Mouse (Mus musculus): ENCODE measurements at regions not wholly inside any gene's neighbourhood (a gene's known extent, or its start where the extent isn't known, plus 50 kb on each side); places are given as distances from the start of the nearest gene placed in this dataset.
A peak's percentile ranks its signal among the peaks of the same experiment; 100 is the strongest.

DNA sequence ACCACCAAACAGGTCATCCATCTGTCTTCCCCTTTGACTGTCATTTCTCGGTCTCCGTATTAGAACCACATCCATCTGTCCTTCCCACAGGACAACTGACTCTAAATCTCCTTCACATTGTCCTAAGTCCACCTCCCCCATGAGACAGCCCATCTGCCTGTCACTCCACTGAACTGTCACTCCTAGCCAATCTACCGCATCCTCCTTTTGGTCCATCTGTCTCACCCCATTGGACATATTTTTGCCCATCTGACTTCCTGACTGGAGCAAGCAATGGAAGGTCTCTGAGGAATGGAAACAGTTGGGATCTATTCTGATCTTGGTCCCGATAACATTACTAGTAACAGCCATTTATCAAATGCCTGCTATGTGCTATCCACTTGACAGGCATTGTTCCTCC, 99.9 kb upstream of the Pkdcc start:
- no peak overlapping the region for H3K27ac ChIP-seq (replicated peaks; ENCODE audit: low read depth, low read length)
- no peaks in the 10 kb centered on the region for H3K36me3 ChIP-seq (ENCODE audit: control insufficient read depth, insufficient read depth, low read length)
- no peaks in the 10 kb centered on the region for H3K27me3 ChIP-seq (ENCODE audit: control insufficient read depth, insufficient read depth, low read length)
- DNase-seq: no peak
- H3K4me3 ChIP-seq (replicated peaks; ENCODE audit: low read depth, low read length): no peak overlapping the region
- WGBS: 58% methylated on average over 4 of the region's 4 CpGs
- H3K9ac ChIP-seq (replicated peaks; ENCODE audit: low read length): no peak overlapping the region
- H3K4me2 ChIP-seq (ENCODE audit: low read length): no peak overlapping the region
- 0 out of 2 replicates have a peak, but pooled peaks cover 7% of the 10 kb centered on the region for H3K4me1 ChIP-seq (ENCODE audit: control insufficient read depth, insufficient read depth, low read length)
- ATAC-seq (ENCODE audit: low FRiP score, low TSS enrichment): no peak
- H3K9me3 ChIP-seq (ENCODE audit: control insufficient read depth, low read length): no peaks in the 10 kb centered on the region

DNA sequence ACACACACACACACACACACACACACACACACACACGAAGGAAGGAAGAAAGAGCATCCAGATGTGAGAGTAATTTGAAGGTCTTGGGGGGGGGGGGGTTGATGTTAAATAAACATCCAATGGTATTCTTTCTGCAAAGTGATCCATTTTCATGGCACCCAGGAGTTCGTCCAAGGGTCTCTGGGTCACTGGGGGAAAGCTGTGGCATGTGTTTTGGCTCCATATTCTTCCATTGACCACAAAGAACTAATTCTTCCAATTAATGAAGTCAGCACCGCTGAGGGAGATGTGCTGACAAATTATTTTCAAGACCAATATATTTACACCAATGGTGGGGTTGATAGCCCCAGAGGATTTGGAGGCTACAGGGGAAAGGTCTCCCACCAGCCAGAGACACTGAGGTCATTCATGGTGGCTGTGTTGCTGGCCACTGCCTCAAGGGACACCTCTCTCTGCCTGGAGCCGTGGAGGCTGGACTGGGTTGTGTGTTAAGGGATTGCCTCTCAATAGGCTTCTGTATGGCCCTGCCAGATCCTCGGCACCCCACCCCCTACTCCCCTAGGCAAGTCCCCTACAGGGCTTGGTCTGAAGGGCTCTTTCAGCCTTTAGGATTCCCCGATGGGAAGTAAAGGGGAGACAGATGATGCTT, 99.1 kb upstream of the Pkdcc start:
- no peak for DNase-seq

DNA sequence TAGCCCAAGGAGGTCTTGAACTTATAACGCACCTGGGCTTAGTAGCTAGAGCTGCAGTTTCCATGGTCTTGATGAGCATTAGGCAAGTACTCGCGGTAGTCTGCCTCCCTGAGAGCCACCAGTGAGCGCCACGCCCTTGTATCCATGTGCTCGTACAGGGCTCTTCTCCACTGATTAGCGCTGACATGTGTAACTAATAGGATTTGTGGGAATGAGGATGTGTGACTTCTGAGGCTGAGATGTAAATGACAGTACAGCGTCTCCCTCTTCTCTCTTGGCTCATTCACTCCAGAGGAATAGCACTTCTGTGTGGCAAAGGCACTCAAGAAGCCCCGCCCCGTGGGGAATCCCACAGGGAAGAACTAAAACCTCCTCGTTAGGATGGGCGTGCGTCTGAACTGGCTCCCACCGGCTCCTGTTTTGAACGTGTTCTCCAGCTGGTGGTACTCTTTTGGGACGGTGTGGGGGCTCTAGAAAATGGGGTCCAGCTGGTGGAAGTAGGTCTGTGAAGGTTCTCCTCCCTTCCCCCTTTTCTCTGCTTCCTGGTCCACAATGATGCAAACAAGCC, 94.3 kb upstream of the Pkdcc start:
- ATAC-seq (ENCODE audit: low FRiP score, low TSS enrichment) (peak; percentile 67; the same call in 1 of the 2 replicates), DNase-seq (peak; percentile 72)
- Histone ChIP-seq H3K4me2 (ENCODE audit: low read length) (no peak overlapping the region), H3K4me3 (replicated peaks; ENCODE audit: low read depth, low read length) (no peak overlapping the region), H3K9ac (replicated peaks; ENCODE audit: low read length) (no peak overlapping the region), H3K27me3 (ENCODE audit: control insufficient read depth, insufficient read depth, low read length) (peaks cover 5% of the 10 kb centered on the region), H3K4me1 (ENCODE audit: control insufficient read depth, insufficient read depth, low read length) (peaks cover 18% of the 10 kb centered on the region), H3K27ac (replicated peaks; ENCODE audit: low read depth, low read length) (no peak overlapping the region), H3K36me3 (ENCODE audit: control insufficient read depth, insufficient read depth, low read length) (no peaks in the 10 kb centered on the region), H3K9me3 (ENCODE audit: control insufficient read depth, low read length) (no peaks in the 10 kb centered on the region)
- 21% methylated on average over 16 of the region's 16 CpGs for WGBS

More for the DNA sequence above, 99.1 kb upstream of the Pkdcc start:
- Histone ChIP-seq H3K27me3 (ENCODE audit: control insufficient read depth, insufficient read depth, low read length) (no peaks in the 10 kb centered on the region), H3K4me1 (ENCODE audit: control insufficient read depth, insufficient read depth, low read length) (0 out of 2 replicates have a peak, but pooled peaks cover 7% of the 10 kb centered on the region), H3K4me2 (ENCODE audit: low read length) (no peak overlapping the region), H3K36me3 (ENCODE audit: control insufficient read depth, insufficient read depth, low read length) (no peaks in the 10 kb centered on the region), H3K9me3 (ENCODE audit: control insufficient read depth, low read length) (no peaks in the 10 kb centered on the region), H3K4me3 (replicated peaks; ENCODE audit: low read depth, low read length) (no peak overlapping the region), H3K27ac (replicated peaks; ENCODE audit: low read depth, low read length) (no peak overlapping the region), H3K9ac (replicated peaks; ENCODE audit: low read length) (no peak overlapping the region)
- no peak for ATAC-seq (ENCODE audit: low FRiP score, low TSS enrichment)
- WGBS: 38% methylated on average over 6 of the region's 6 CpGs

DNA sequence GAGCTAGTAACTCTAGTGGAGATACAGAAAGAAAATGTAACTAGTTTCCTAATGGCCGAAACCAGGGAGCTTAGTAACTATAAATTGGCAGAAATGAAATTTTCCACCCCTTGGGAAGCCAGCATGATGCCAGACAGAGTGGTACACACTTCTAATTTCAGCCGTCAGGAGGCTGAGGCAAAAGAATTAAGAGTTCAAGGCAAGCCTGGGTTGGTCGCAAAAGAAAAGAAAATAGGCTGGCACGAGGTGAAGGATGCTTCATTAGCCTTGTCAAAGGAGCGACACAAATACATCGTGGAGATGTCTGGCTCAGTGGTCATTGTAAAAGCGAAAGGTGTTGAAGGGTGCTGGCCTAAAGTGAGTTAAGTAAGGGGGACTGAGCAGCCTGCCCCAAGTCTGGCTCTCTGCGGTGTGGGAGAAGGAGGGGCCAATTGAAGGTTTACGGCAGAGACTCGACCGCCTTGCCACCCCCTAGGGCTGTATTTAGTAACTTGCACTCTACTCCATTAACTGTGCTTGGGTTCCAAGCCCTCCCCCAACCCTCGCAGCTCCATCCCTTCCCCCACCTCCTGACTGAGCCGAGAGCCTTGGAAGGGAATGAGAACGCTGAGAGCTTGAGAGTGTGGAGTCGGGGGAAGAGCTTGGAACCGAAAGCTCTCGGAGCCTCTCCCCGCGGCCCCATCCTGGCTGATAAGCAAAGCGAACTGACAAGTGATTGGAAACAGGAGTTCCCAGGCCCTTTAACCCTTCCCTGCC, 92.4 kb upstream of the Pkdcc start:
- H3K4me3 ChIP-seq (replicated peaks; ENCODE audit: low read depth, low read length): no peak overlapping the region
- ATAC-seq (ENCODE audit: low FRiP score, low TSS enrichment) (peak; percentile 32), DNase-seq (peak; percentile 71)
- H3K27me3 ChIP-seq (ENCODE audit: control insufficient read depth, insufficient read depth, low read length): peaks cover 5% of the 10 kb centered on the region
- H3K9ac ChIP-seq (replicated peaks; ENCODE audit: low read length): 0 out of 2 replicates have a peak overlapping the region, but pooled peaks have one; percentile 29
- no peaks in the 10 kb centered on the region for H3K36me3 ChIP-seq (ENCODE audit: control insufficient read depth, insufficient read depth, low read length)
- peaks cover 30% of the 10 kb centered on the region for H3K4me1 ChIP-seq (ENCODE audit: control insufficient read depth, insufficient read depth, low read length)
- no peak overlapping the region for H3K27ac ChIP-seq (replicated peaks; ENCODE audit: low read depth, low read length)
- 6% methylated on average over 20 of the region's 20 CpGs for WGBS
- no peaks in the 10 kb centered on the region for H3K9me3 ChIP-seq (ENCODE audit: control insufficient read depth, low read length)
- peak overlapping the region; percentile 43 for H3K4me2 ChIP-seq (ENCODE audit: low read length)

DNA sequence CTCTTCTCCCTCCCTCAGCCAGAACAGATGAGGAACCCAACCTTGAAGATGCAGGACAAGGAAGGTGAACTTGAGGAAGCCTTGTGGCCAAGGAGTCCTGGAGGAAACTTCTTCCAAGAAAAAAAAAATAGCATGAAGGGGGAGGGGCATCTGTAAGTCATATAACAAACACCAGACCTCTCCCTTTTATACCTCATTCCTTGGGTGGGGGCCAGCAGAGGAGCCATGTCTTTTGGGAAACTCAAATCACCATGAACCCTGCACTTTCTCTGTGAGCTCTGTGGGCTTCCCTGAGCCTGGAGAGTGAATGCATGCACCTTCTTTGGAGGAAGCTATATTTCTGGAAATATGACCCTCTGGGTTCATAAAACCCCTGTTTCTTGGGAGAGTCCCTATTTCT, 90.0 kb upstream of the Pkdcc start:
- Histone ChIP-seq H3K4me1 (ENCODE audit: control insufficient read depth, insufficient read depth, low read length) (peaks cover 51% of the 10 kb centered on the region), H3K27me3 (ENCODE audit: control insufficient read depth, insufficient read depth, low read length) (peaks cover 9% of the 10 kb centered on the region), H3K9ac (replicated peaks; ENCODE audit: low read length) (no peak overlapping the region), H3K27ac (replicated peaks; ENCODE audit: low read depth, low read length) (no peak overlapping the region), H3K9me3 (ENCODE audit: control insufficient read depth, low read length) (no peaks in the 10 kb centered on the region), H3K36me3 (ENCODE audit: control insufficient read depth, insufficient read depth, low read length) (no peaks in the 10 kb centered on the region), H3K4me2 (ENCODE audit: low read length) (no peak overlapping the region), H3K4me3 (replicated peaks; ENCODE audit: low read depth, low read length) (no peak overlapping the region)
- no peak for ATAC-seq (ENCODE audit: low FRiP score, low TSS enrichment)
- DNase-seq: no peak

DNA sequence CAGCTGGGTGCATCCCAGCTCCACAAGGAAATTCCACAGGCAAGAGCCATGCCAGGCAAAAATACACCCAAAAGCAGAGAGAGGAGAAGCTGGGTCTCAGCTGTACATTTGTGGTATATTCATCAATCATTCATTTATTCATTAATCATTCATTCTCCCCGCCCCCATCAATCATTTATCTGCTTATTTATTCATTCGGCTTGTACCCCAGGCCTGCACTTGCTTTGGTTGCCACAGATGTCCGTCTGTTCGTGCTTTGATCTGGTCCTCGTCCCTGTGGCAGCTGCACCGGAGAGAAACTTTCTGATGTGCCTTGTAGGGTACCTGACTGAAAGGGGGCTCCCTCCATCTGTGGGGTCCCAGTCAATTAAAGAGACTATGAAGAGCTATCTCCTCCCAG, 87.2 kb upstream of the Pkdcc start:
- 23% methylated on average over 6 of the region's 6 CpGs for WGBS
- peak; percentile 70 for DNase-seq
- Histone ChIP-seq H3K9me3 (ENCODE audit: control insufficient read depth, low read length) (no peaks in the 10 kb centered on the region), H3K36me3 (ENCODE audit: control insufficient read depth, insufficient read depth, low read length) (no peaks in the 10 kb centered on the region), H3K4me3 (replicated peaks; ENCODE audit: low read depth, low read length) (no peak overlapping the region), H3K4me2 (ENCODE audit: low read length) (no peak overlapping the region), H3K9ac (replicated peaks; ENCODE audit: low read length) (no peak overlapping the region), H3K27ac (replicated peaks; ENCODE audit: low read depth, low read length) (peak overlapping the region; percentile 47), H3K27me3 (ENCODE audit: control insufficient read depth, insufficient read depth, low read length) (peaks cover 9% of the 10 kb centered on the region; the same call in 1 of the 2 replicates), H3K4me1 (ENCODE audit: control insufficient read depth, insufficient read depth, low read length) (peaks cover 44% of the 10 kb centered on the region)
- ATAC-seq (ENCODE audit: low FRiP score, low TSS enrichment): peak; percentile 66; the same call in 1 of the 2 replicates

DNA sequence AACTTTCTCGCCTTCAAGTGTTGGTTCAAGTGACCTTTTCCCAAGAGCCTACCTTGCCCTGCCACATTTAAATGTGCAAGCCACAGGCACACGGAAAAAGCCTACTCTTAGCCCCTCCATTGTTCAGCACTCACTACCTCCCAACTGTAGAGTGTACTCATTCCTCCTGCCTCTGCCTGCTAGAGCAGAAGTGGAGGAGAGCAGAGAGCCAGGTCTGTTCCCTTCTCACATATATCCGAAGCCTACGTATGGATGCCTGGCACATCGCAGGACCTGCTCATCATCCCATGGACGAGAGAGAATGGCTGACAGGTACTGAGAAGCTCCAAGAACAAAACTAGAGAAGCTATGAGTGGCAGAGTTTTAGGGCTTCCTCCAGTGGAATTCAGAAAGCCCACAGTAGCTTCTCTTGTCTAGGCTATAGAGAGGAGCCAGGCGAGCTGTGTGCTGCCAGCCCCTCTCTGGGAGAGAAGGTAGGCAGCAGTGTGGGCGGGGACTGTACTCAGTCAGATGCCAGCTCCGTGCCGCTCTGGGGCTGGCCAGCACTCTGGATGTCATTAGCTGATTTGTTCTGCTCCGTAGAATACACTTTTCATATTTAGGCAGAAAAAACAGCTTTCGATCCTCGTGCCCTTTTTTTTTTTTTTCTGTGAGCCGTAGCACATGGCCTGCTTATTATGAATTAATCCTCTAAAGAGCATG, 86.1 kb upstream of the Pkdcc start:
- WGBS: 41% methylated on average over 14 of the region's 14 CpGs
- H3K9ac ChIP-seq (replicated peaks; ENCODE audit: low read length): no peak overlapping the region
- no peak overlapping the region for H3K4me3 ChIP-seq (replicated peaks; ENCODE audit: low read depth, low read length)

DNA sequence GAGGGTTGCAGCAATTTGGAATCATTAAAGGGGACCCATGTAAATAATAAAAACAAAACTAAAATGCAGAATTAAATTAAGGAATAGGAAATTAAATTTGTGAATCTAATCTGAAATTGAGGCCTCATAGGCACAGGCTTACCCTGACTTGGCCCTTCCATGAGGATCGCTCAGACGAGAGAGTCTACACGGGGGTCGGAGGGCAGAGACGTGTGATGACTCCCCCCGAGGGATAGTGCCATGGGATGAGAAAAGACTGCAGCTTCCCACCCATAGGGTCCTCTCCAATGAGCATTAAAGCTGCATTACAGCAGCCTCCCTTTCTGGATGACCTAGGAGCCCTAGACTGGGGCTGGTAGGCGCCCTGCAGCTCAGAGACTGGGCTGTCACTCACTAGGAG, 85.4 kb upstream of the Pkdcc start:
- ATAC-seq (ENCODE audit: low FRiP score, low TSS enrichment): peak; percentile 25; the same call in 1 of the 2 replicates
- DNase-seq: no peak
- Histone ChIP-seq H3K9ac (replicated peaks; ENCODE audit: low read length) (no peak overlapping the region), H3K4me1 (ENCODE audit: control insufficient read depth, insufficient read depth, low read length) (peaks cover 40% of the 10 kb centered on the region), H3K27ac (replicated peaks; ENCODE audit: low read depth, low read length) (peak overlapping the region; percentile 66), H3K27me3 (ENCODE audit: control insufficient read depth, insufficient read depth, low read length) (0 out of 2 replicates have a peak, but pooled peaks cover 4% of the 10 kb centered on the region), H3K4me3 (replicated peaks; ENCODE audit: low read depth, low read length) (no peak overlapping the region), H3K4me2 (ENCODE audit: low read length) (no peak overlapping the region), H3K9me3 (ENCODE audit: control insufficient read depth, low read length) (no peaks in the 10 kb centered on the region), H3K36me3 (ENCODE audit: control insufficient read depth, insufficient read depth, low read length) (no peaks in the 10 kb centered on the region)
- 59% methylated on average over 7 of the region's 7 CpGs for WGBS

More for the DNA sequence above, 86.1 kb upstream of the Pkdcc start:
- peak; percentile 80 for DNase-seq
- peak; percentile 83 for ATAC-seq (ENCODE audit: low FRiP score, low TSS enrichment)
- Histone ChIP-seq H3K4me2 (ENCODE audit: low read length) (0 out of 2 replicates have a peak overlapping the region, but pooled peaks have one; percentile 13), H3K27ac (replicated peaks; ENCODE audit: low read depth, low read length) (peak overlapping the region; percentile 47), H3K27me3 (ENCODE audit: control insufficient read depth, insufficient read depth, low read length) (0 out of 2 replicates have a peak, but pooled peaks cover 8% of the 10 kb centered on the region), H3K36me3 (ENCODE audit: control insufficient read depth, insufficient read depth, low read length) (no peaks in the 10 kb centered on the region), H3K4me1 (ENCODE audit: control insufficient read depth, insufficient read depth, low read length) (peaks cover 40% of the 10 kb centered on the region), H3K9me3 (ENCODE audit: control insufficient read depth, low read length) (no peaks in the 10 kb centered on the region)
